Mouse (Mus musculus) gastrocnemius, postnatal 4 days (tissue): Measurements from ENCODE around the gene Fthl17d. TPM values are rescaled to one million over a fixed set of nuclear protein-coding genes. Genes with fewer than 3 reads are reported as not detected.
"Not testable (repeated sequence)": the region's sequence is repeated elsewhere in the genome, so short reads cannot be mapped to it uniquely, and the experiment has no call there.

Source experiments
- DNase-seq, 2 experiments: peaks; one replicate each; pipeline ENCODE4 v3.0.0; 2021 to 2022; ENCODE audit warnings: low spot score in 2 of 2, mixed read lengths in 2 of 2
- long read RNA-seq, 2 experiments: library from polyadenylated mRNA; stranded (forward); transcript quantifications; one replicate each; pipeline ENCODE4 v2.0.0; 2021
- total RNA-seq, 2 experiments: library from RNA; stranded (reverse); gene quantifications; 2 replicates each; pipeline ENCODE4 v1.2.3; 2021

Fthl17d gene
- not detected for total RNA-seq
- long read RNA-seq, experiment 1, result 0 reads
- long read RNA-seq, experiment 2, result 0 reads

GRCm38 (mm10) chrX:8986655-8987054, at the start of gene Fthl17d:
TSS of gene Fthl17d (minus strand) at chrX:8986755.
- not testable (repeated sequence) for DNase-seq

GRCm38 (mm10) chrX:9033193-9033592, 46.6 kb upstream of the Fthl17d start, which contains the start of gene Fthl17e:
TSS of gene Fthl17e (plus strand) at chrX:9033493.
- DNase-seq, result not testable (repeated sequence)

GRCm38 (mm10) chrX:9019481-9019880, 32.9 kb upstream of the Fthl17d start:
- no peak for DNase-seq

GRCm38 (mm10) chrX:9016079-9016478, 29.5 kb upstream of the Fthl17d start:
- DNase-seq, result no peak

- not testable (repeated sequence) for DNase-seq
Observed at GRCm38 (mm10) chrX:8976459-8976858, 10.1 kb downstream of the Fthl17d start, which contains the start of gene Fthl17c. TSS of gene Fthl17c (minus strand) at chrX:8976559.

- DNase-seq, result not testable (repeated sequence)
Observed at GRCm38 (mm10) chrX:8964618-8965017, 21.9 kb downstream of the Fthl17d start.

- DNase-seq, result not testable (repeated sequence)
Observed at GRCm38 (mm10) chrX:8962875-8963274, 23.7 kb downstream of the Fthl17d start, which contains the start of gene Fthl17b. TSS of gene Fthl17b (minus strand) at chrX:8962975.

- DNase-seq, result peak; percentile 42 to 61
Observed at GRCm38 (mm10) chrX:8948130-8948805, 38.3 kb downstream of the Fthl17d start.

- DNase-seq, result no peak
Observed at GRCm38 (mm10) chrX:8944041-8944440, 42.5 kb downstream of the Fthl17d start.

Other genes with a start within 250 kb of the Fthl17d start
- not detected for gene Ssx9, start 238.3 kb downstream of the Fthl17d start, total RNA-seq
- not detected for gene Ssxb5, start 183.1 kb downstream of the Fthl17d start, total RNA-seq
- gene Gm6592, start 142.8 kb downstream of the Fthl17d start, total RNA-seq, result not detected
- gene Gm5751, start 112.5 kb downstream of the Fthl17d start, total RNA-seq, result not detected
- 1 to 10 TPM; 3.0 to 3.1 TPM for gene B630019K06Rik, start 94.4 kb downstream of the Fthl17d start, total RNA-seq
- not detected for gene Fthl17b, start 23.8 kb downstream of the Fthl17d start, total RNA-seq
- not detected for gene Fthl17c, start 10.2 kb downstream of the Fthl17d start, total RNA-seq
- not detected for gene Fthl17e, start 46.7 kb upstream of the Fthl17d start, total RNA-seq
- gene Fthl17f, start 76.3 kb upstream of the Fthl17d start, total RNA-seq, result not detected
- gene 4930402K13Rik, start 117.8 kb upstream of the Fthl17d start, total RNA-seq, result not detected
- under 1 TPM; 0.34 to 0.60 TPM for gene Lancl3, start 213.1 kb upstream of the Fthl17d start, total RNA-seq